8 mouse cellular contexts compared by ENCODE assay signal in genomic region chr12:85824438-85825264, GRCm38 (mm10). TPM values are rescaled to one million over a fixed set of nuclear protein-coding genes. Genes with fewer than 3 reads are reported as not detected.
DNase-seq lines count a peak whose midpoint lies in the region; ATAC-seq lines count a peak whose summit lies in the region.

Gene Erg28, minus strand, starts transcription at chr12:85824550.
Gene Ttll5, plus strand, starts transcription at chr12:85824659.

- under 1% methylated on average over 67 of the region's 67 CpGs for WGBS in hindbrain, embryonic 15.5 days

- peak within 1 kb of the TSS; percentile 85 for H3K9ac ChIP-seq in hindbrain, embryonic 15.5 days

- peaks cover 28% of the 10 kb centered on the region for H3K4me1 ChIP-seq in hindbrain, embryonic 15.5 days (replicated peaks)

- peak within 1 kb of the TSS; percentile 73 for H3K4me2 ChIP-seq in hindbrain, embryonic 15.5 days

- peak; percentile 97 for DNase-seq in T-cell, adult 2 months (ENCODE audit: low spot score)
- DNase-seq in cerebellum, postnatal 36 days = peak; percentile 96 to 97
- peak; percentile 97 for DNase-seq in frontal cortex, postnatal 36 days (ENCODE audit: low spot score in 2 of 2)
- DNase-seq in left cerebral cortex, adult 11 months (ENCODE audit: low spot score) = peak; percentile 95
- DNase-seq in lung, postnatal 4 days = peak; percentile 95 to 97
- peak; percentile 93 for DNase-seq in retina, postnatal 7 days (ENCODE audit: low read depth, low spot score)
- peak; percentile 96 for DNase-seq in urinary bladder, adult 2 months (ENCODE audit: low spot score)

- H3K4me3 ChIP-seq in hindbrain, embryonic 15.5 days = peak within 1 kb of the TSS; percentile 86

- peaks cover 18% of the 10 kb centered on the region for H3K36me3 ChIP-seq in hindbrain, embryonic 15.5 days

- ATAC-seq in hindbrain, embryonic 15.5 days (ENCODE audit: low FRiP score, low read depth) = peak; percentile 98

- no peaks in the 10 kb centered on the region for H3K27me3 ChIP-seq in hindbrain, embryonic 15.5 days

- peak within 1 kb of the TSS; percentile 95 for H3K27ac ChIP-seq in hindbrain, embryonic 15.5 days (replicated peaks)

- H3K9me3 ChIP-seq in hindbrain, embryonic 15.5 days = no peaks in the 10 kb centered on the region

RNA-seq across cellular contexts. Expression of gene Erg28, which starts in this region (rescaled TPM):
- 98.8 and 110 TPM in 2 replicates for polyA plus RNA-seq in hindbrain, embryonic 15.5 days (2015; fragmentation: Nextera tagmentation; extraction: Ambion mirVana)
- polyA plus RNA-seq in urinary bladder, adult 2 months (2012; rRNA removed) = 44.2 and 60.2 TPM in 2 replicates

RNA-seq across cellular contexts. Expression of gene Ttll5, which starts in this region (rescaled TPM):
- 11.8 and 12.0 TPM in 2 replicates for polyA plus RNA-seq in hindbrain, embryonic 15.5 days (2015; fragmentation: Nextera tagmentation; extraction: Ambion mirVana)
- 7.3 and 9.3 TPM in 2 replicates for polyA plus RNA-seq in urinary bladder, adult 2 months (2012; rRNA removed)

Comparison
In these comparisons a context has a peak if more than half of its experiments do, and no peak if none do; other contexts are left out.
1. Peak in every context shown above with its lines: DNase-seq, ATAC-seq, H3K4me3 ChIP-seq and H3K27ac ChIP-seq.